Mouse (Mus musculus) forebrain, embryonic 14.5 days (tissue): ENCODE data around the gene Npff. TPM values are rescaled to one million over a fixed set of nuclear protein-coding genes. Genes with fewer than 3 reads are reported as not detected.

Source experiments
- ATAC-seq: fragments of 200-750 bp; cut with Nextera tagmentation; 2 replicates; pipeline ENCODE4 v1.8.0; 2017; ENCODE audit warnings: mild to moderate bottlenecking, moderate library complexity
- DNase-seq: peaks from one replicate; pipeline ENCODE4 v3.0.0-alpha.2; 2015; ENCODE audit warnings: low spot score
- H3K27ac ChIP-seq: fragments of 300-500 bp; sonication (generic); 2 replicates; pipeline ENCODE4 v1.5.1; 2014; ENCODE audit warnings: low read depth, mild to moderate bottlenecking, control low read depth, low read length, moderate library complexity
- H3K27me3 ChIP-seq: fragments of 300-500 bp; sonication (generic); replicated peaks from 2 replicates; pipeline ENCODE4 v1.6.1; 2014; ENCODE audit warnings: low read length, control low read depth, mixed read lengths; ENCODE audit not compliant: control insufficient read depth, insufficient read depth
- H3K36me3 ChIP-seq: fragments of 300-500 bp; sonication (generic); 2 replicates; pipeline ENCODE4 v1.6.1; 2014; ENCODE audit warnings: low read length, control low read depth; ENCODE audit not compliant: control insufficient read depth, insufficient read depth
- H3K4me1 ChIP-seq: fragments of 300-500 bp; sonication (generic); 2 replicates; pipeline ENCODE4 v1.6.1; 2014; ENCODE audit warnings: antibody characterized with exemption, low read length, control low read depth; ENCODE audit not compliant: control insufficient read depth, insufficient read depth
- H3K4me2 ChIP-seq: fragments of 300-500 bp; sonication (generic); 2 replicates; pipeline ENCODE4 v1.6.1; 2014; ENCODE audit warnings: mild to moderate bottlenecking, control low read depth, low read length
- H3K4me3 ChIP-seq: fragments of 300-500 bp; sonication (generic); 2 replicates; pipeline ENCODE4 v1.5.1; 2014; ENCODE audit warnings: low read depth, low read length, control low read depth
- H3K9ac ChIP-seq: fragments of 300-500 bp; sonication (generic); 2 replicates; pipeline ENCODE4 v1.6.1; 2014; ENCODE audit warnings: mild to moderate bottlenecking, low read length, control low read depth, moderate library complexity
- H3K9me3 ChIP-seq: fragments of 300-500 bp; sonication (generic); replicated peaks from 2 replicates; pipeline ENCODE4 v1.6.1; 2016; ENCODE audit warnings: low read length, control low read depth, mixed read lengths; ENCODE audit not compliant: control insufficient read depth
- WGBS: fragments of 180-500 bp; shearing (Covaris S2); extraction: QIAGEN DNeasy Blood & Tissue Kit; methylation state at CpG from one replicate; pipeline ENCODE4 v1.1.7; 2014; 5-methylcytosine and 5-hydroxymethylcytosine counted together
- polyA plus RNA-seq: library from polyadenylated mRNA; unstranded; fragments of >200 nt; fragmentation: Nextera tagmentation; extraction: Ambion mirVana; gene quantifications from 2 replicates; pipeline ENCODE4 v1.2.1, GENCODE M21; 2014

The Npff gene
- polyA plus RNA-seq, 1 experiment from 2014 or later: 1.3 TPM

DNA sequence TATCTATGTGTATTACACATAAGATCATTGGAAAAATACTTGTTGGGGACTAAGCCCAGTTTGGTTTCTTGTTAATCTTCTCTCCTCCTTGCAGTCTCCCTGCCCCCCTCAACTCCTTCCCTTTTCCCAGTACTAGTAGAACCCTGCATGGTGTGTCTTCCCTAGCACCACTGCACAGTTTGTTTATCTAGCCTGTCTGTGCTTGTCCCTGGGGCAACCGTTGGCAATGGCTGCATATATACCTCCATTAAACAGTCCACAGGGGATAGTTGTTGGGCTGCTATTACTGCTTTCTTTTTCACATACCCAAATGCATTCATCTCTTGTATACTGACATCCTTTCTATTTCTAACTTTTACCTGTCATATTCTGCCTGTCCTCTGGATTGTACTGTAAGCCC, 37.1 kb downstream of the Npff start:
- DNase-seq (no peak), ATAC-seq (no peak)
- no peak overlapping the region for H3K4me3 ChIP-seq
- no peak overlapping the region for H3K27ac ChIP-seq
- H3K4me1 ChIP-seq: no peaks in the 10 kb centered on the region
- H3K27me3 ChIP-seq: no peaks in the 10 kb centered on the region
- no peak overlapping the region for H3K4me2 ChIP-seq
- no peaks in the 10 kb centered on the region for H3K9me3 ChIP-seq
- H3K9ac ChIP-seq: no peak overlapping the region
- peaks cover 89% of the 10 kb centered on the region for H3K36me3 ChIP-seq
- WGBS: 91% methylated on average over 1 of the region's 1 CpGs

DNA sequence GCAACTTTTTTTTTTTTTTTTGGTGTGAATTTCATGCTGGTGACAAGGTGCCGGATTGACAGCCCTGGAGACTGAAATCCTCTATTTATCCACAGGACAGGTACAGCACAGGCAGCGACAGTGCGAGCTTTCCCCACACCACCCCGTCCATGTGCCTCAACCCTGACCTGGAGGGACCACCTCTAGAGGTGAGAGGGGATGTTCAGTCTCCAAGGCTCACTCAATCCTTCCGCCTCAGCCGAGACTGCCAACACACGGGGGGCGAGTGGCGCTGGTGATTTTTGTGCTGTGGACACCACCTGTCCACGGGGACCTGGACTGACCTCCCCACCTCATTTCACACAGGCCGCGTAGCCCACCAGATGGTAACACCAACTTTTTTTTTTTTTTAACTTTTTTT, 38.9 kb downstream of the Npff start:
- 88% methylated on average over 12 of the region's 12 CpGs for WGBS
- H3K36me3 ChIP-seq: peaks cover 93% of the 10 kb centered on the region

DNA sequence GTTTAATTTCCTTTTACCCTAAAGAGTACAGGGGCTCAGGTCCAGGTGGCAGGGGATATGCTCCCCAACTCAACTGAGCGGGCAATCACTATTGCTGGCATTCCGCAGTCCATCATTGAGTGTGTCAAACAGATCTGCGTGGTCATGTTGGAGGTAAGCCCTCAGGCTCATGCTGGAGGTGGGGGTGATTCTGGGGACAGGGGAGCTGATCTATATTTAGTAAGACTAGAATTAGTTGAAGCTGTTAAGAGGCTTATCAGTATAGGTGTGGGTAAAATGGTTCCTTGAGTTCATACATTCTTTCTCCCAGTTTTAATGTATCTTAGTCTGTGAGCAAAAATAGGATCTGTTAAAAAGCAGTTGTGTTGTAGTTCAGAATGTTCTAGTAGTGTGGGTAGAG, 41.6 kb downstream of the Npff start:
- H3K36me3 ChIP-seq: peaks cover 89% of the 10 kb centered on the region
- no peaks in the 10 kb centered on the region for H3K9me3 ChIP-seq
- H3K27me3 ChIP-seq: no peaks in the 10 kb centered on the region
- H3K4me1 ChIP-seq: no peaks in the 10 kb centered on the region
- no peak for DNase-seq
- H3K4me2 ChIP-seq: no peak overlapping the region
- H3K4me3 ChIP-seq: no peak overlapping the region
- no peak overlapping the region for H3K27ac ChIP-seq
- H3K9ac ChIP-seq: no peak overlapping the region
- no peak for ATAC-seq
- 92% methylated on average over 3 of the region's 3 CpGs for WGBS

More for the DNA sequence above, 38.9 kb downstream of the Npff start:
- Histone ChIP-seq H3K4me3 (no peak overlapping the region), H3K4me2 (no peak overlapping the region), H3K27me3 (no peaks in the 10 kb centered on the region), H3K4me1 (no peaks in the 10 kb centered on the region), H3K9ac (no peak overlapping the region), H3K27ac (no peak overlapping the region), H3K9me3 (no peaks in the 10 kb centered on the region)
- ATAC-seq (no peak), DNase-seq (no peak)

DNA sequence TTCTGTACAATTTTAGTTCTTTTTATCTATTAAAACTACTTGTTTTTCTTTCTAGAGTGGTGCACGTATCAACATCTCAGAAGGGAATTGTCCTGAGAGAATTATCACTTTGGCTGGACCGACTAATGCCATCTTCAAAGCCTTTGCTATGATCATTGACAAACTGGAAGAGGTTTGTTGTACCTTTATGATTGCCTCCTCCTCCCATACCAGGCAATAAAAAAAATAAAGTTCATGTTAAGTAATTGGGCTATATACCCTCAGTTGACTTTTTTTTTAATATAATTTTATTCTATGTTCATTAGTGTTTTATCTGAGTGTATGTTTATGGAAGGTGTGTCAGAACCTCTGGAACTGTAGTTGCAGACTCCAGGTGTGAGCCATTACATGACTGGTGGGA, 50.2 kb downstream of the Npff start:
- WGBS: 91% methylated on average over 2 of the region's 2 CpGs
- H3K9ac ChIP-seq: no peak overlapping the region
- H3K4me1 ChIP-seq: peaks cover 14% of the 10 kb centered on the region
- peaks cover 58% of the 10 kb centered on the region for H3K36me3 ChIP-seq
- DNase-seq (no peak), ATAC-seq (no peak)
- no peaks in the 10 kb centered on the region for H3K9me3 ChIP-seq
- no peak overlapping the region for H3K27ac ChIP-seq
- H3K4me3 ChIP-seq: no peak overlapping the region
- no peaks in the 10 kb centered on the region for H3K27me3 ChIP-seq
- H3K4me2 ChIP-seq: no peak overlapping the region

Other genes starting within 250 kb of the Npff start
- 43.8 and 48.8 TPM in 2 replicates for gene Mfsd5, start 245.5 kb downstream of the Npff start, polyA plus RNA-seq
- 11.5 and 13.5 TPM in 2 replicates for gene Espl1, start 228.7 kb downstream of the Npff start, polyA plus RNA-seq
- 509 and 642 TPM in 2 replicates for gene Pfdn5, start 198.8 kb downstream of the Npff start, polyA plus RNA-seq
- 90.9 and 108 TPM in 2 replicates for gene Myg1, start 193.2 kb downstream of the Npff start, polyA plus RNA-seq
- gene Aaas, start 174.2 kb downstream of the Npff start, polyA plus RNA-seq: 43.2 and 48.2 TPM in 2 replicates
- gene Sp7, start 157.8 kb downstream of the Npff start, polyA plus RNA-seq: 0.33 and 0.39 TPM in 2 replicates
- 6.6 and 7.0 TPM in 2 replicates for gene Sp1, start 118.8 kb downstream of the Npff start, polyA plus RNA-seq
- 0.11 and 0.25 TPM in 2 replicates for gene Amhr2, start 79.6 kb downstream of the Npff start, polyA plus RNA-seq
- 103 and 116 TPM in 2 replicates for gene Prr13, start 65.9 kb downstream of the Npff start, polyA plus RNA-seq
- gene Pcbp2, start 54.4 kb downstream of the Npff start, polyA plus RNA-seq: 187 and 226 TPM in 2 replicates
- 13.4 TPM in 1 of 2 replicates, not detected in the other for gene Gm10337, start 21.2 kb downstream of the Npff start, polyA plus RNA-seq
- gene Map3k12, start 7.9 kb downstream of the Npff start, polyA plus RNA-seq: 28.6 and 36.9 TPM in 2 replicates
- 83.9 and 90.7 TPM in 2 replicates for gene Tarbp2, start 6.8 kb downstream of the Npff start, polyA plus RNA-seq
- not detected in 2 replicates for gene Gm28047, start 100.1 kb upstream of the Npff start, polyA plus RNA-seq
- 12.6 and 15.4 TPM in 2 replicates for gene Atf7, start 100.5 kb upstream of the Npff start, polyA plus RNA-seq
- 62.4 and 88.3 TPM in 2 replicates for gene Atp5g2, start 147.4 kb upstream of the Npff start, polyA plus RNA-seq
- 48.2 and 61.2 TPM in 2 replicates for gene Calcoco1, start 197.2 kb upstream of the Npff start, polyA plus RNA-seq